Mouse (Mus musculus) adrenal gland, postnatal 36 days (tissue): Measurements from ENCODE around the gene Gm17545. TPM values are rescaled to one million over a fixed set of nuclear protein-coding genes. Genes with fewer than 3 reads are reported as not detected.
A peak's percentile ranks its signal among the peaks of the same experiment; 100 is the strongest.
"Not testable (repeated sequence)": the region's sequence is repeated elsewhere in the genome, so short reads cannot be mapped to it uniquely, and the experiment has no call there.

Experiments
- DNase-seq, 2 experiments: peaks; one replicate each; pipeline ENCODE4 v3.0.0; 2021; ENCODE audit warnings: mixed read lengths in 1 of 2
- long read RNA-seq, 2 experiments: library from polyadenylated mRNA; stranded (forward); transcript quantifications; one replicate each; pipeline ENCODE4 v2.0.0; 2021; ENCODE audit warnings: borderline sequencing depth in 2 of 2
- total RNA-seq, 2 experiments: library from RNA; stranded (reverse); gene quantifications; 2 replicates each; pipeline ENCODE4 v1.2.3; 2021

Gene Gm17545
- total RNA-seq = not detected
- long read RNA-seq, experiment 1, partial matches to known transcripts = 0 of 1 reads
- long read RNA-seq, experiment 1, other reads (novel, unspliced or antisense) = 1 of 1 reads
- long read RNA-seq, experiment 2 = 0 reads

DNA sequence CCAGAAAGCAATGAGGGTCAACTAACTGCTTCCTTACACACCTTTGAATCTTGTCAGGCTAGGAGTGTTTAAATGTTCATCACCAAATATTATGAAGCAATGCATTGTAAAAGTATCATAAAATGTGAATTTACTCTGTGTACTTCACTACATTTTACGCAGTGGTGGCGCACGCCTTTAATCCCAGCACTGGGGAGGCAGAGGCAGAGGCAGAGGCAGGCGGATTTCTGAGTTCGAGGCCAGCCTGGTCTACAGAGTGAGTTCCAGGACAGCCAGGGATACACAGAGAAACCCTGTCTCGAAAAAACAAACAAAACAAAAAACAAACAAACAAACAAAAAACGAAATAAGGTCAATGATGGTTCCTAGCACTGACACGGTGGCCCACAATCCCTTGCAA is at the start of gene Gm17545:
Gm17545 (plus strand) TSS at position 301 of the 400 bp plus-strand sequence.
- not testable (repeated sequence) for DNase-seq

DNA sequence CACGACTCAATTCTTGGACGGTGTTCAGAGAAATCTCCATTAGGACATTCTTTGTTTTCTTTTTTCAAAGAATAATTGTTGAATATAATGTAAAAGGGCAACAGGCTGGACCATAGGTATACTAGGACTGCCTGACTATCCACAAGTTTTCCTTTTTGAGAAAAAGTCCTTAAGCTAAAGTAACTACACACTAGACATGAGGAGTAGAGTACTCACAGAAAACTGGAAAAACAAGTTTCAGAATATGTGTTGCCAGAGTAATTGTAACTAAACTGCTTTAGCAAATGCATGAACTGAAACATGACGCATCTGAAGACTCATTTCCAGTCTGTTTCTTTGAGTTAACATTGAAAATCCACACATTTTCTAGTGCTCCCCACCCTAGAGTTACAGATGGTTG is 48.7 kb upstream of the Gm17545 start:
- DNase-seq = no peak

DNA sequence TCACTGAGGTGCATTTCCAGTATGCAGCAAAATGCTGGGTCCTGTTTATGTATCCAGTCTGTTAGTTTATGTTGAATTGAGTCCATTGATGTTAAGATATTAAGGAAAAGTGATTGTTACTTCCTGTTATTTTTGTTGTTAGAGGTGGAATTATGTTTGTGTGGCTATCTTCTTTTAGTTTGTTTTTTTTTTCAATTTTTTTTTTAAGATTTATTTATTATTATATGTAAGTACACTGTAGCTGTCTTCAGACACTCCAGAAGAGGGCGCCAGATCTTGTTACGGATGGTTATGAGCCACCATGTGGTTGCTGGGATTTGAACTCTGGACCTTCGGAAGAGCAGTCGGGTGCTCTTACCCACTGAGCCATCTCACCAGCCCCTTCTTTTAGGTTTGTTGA is 46.5 kb upstream of the Gm17545 start:
- DNase-seq = not testable (repeated sequence)

- DNase-seq = peak; percentile 9 to 43
Observed at GRCm38 (mm10) chr9:22408344-22408743, 45.7 kb upstream of the Gm17545 start.

- DNase-seq = no peak
Observed at GRCm38 (mm10) chr9:22409501-22409900, 44.6 kb upstream of the Gm17545 start.

GRCm38 (mm10) chr9:22411002-22411857 is 42.9 kb upstream of the Gm17545 start, which contains the start of gene 9530077C05Rik:
Gene 9530077C05Rik, plus strand, starts transcription at chr9:22411513.
- DNase-seq = peak; percentile 96 to 98

- no peak for DNase-seq
Observed at GRCm38 (mm10) chr9:22416187-22416586, 37.9 kb upstream of the Gm17545 start.

GRCm38 (mm10) chr9:22417547-22417946 is 36.5 kb upstream of the Gm17545 start:
- DNase-seq = peak; percentile 30 to 35

DNA sequence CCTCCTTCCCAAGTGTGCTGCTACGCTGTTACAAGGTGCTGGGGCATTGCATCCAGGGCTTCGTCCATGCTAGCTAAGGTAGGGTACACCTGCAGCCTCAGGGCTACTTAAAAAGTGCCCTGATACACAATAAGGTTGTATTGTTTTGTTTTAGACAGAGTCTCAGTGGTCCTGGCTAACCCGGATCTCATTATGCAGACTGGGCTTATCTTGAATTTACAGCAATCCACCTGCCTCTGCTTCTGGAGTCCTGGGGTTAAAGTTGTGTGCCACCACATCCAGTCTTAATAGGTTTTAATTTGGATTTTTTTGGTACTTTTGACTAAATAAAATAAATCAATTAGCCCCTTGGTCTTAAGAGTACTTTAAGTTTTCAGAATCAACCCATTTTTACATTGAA is 34.2 kb upstream of the Gm17545 start:
- no peak for DNase-seq

GRCm38 (mm10) chr9:22420491-22420890 is 33.6 kb upstream of the Gm17545 start:
- no peak for DNase-seq

DNA sequence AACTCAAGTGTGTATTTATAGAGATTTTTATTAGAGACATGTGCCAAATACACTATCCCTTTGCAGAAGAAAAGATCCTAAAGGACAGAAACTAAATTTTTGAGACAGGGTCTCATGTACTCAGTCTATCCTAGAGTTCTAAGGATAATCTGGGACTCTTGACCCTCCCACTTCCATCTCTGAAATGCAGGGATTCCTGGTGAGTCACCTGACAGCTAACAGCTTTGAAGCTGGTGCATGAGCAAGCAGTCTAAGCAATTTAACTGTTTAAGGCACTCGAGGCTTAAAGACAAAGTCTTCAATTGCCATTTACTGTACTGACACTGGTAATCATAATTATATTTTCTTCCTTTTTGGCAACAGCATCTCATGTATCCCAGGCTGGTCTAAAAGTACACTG is 31.5 kb upstream of the Gm17545 start:
- DNase-seq = peak; percentile 10 to 32

GRCm38 (mm10) chr9:22423507-22423906 is 30.6 kb upstream of the Gm17545 start:
- no peak for DNase-seq

DNA sequence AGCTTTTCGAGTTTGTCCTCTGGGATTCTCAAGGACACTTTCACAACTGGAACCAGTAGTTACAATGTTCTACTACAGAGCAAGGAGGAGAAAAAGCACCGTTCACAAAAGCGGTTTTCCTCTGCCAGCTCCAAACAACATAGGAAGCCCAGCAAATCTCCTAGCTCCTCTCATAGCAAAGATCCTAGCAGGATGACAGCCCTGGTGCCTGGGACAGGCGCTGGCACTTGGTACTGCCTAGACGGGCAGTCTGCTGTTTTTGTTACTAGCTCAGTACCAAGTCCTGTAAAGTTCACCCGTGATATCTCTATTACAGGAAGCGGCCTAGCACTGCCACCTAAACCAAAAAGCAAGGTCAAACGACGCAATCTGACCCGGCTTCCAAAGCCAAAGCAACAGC is 29.9 kb upstream of the Gm17545 start:
- peak; percentile 26 to 38 for DNase-seq

- no peak for DNase-seq
Observed at GRCm38 (mm10) chr9:22424719-22425118, 29.4 kb upstream of the Gm17545 start.

GRCm38 (mm10) chr9:22428028-22428665 is 25.9 kb upstream of the Gm17545 start:
- DNase-seq = no peak

DNA sequence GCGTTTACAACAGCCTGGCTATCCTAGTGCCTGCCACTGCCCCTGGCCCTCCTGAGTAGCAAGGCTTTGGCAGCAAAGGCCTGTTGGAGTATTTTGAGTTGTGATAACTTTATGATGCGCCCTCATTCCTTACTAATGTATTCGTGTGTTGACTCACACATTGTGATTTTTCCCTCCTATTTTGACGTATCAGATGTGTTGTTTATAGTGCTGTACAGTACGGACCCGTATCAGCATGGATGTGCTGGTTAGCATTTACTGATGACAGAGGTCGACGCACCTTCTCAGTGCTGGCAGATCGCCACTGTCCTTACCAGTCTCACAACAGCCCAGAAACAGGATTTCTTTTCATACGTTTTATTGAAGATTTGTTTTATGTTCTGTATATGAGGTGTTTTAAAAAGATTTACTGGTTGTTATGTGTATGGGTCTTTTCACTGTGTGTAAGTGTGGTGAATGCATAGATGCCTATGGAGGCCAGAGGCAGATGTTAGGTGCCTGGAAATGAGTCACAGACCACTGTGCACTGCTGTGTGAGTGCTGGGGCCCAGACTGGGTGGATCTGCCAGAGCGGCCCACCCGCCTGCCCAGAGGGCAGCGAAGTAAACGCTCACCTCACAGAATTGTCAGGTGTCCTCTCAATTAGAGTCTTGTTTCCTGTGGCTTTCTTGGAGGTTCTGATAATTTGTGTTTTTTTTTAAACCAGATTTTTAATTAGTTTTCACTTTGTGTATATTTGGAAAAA is 25.3 kb upstream of the Gm17545 start:
- no peak for DNase-seq

GRCm38 (mm10) chr9:22429533-22430241 is 24.4 kb upstream of the Gm17545 start:
- DNase-seq = peak; percentile 7 to 15

GRCm38 (mm10) chr9:22430315-22430840 is 23.7 kb upstream of the Gm17545 start:
- no peak for DNase-seq

DNA sequence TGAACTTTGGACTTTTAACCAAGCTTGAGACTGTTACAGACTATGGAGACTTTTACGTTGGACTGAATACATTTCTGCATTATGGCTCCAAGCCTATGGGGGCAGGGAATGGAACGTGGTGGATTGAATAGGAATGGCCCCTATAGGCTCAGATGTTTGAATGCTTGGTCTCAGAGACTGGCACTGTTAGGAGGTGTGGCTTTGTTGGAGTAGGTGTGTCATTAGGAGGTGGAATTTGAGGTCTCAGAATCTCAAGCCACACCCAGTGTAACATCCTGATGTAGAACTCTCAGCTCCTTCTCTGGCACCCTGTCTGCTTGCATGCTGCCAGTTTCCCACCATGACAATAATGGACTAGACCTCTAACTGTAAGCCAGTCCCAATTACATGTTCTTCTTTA is 20.9 kb upstream of the Gm17545 start:
- DNase-seq = no peak

DNA sequence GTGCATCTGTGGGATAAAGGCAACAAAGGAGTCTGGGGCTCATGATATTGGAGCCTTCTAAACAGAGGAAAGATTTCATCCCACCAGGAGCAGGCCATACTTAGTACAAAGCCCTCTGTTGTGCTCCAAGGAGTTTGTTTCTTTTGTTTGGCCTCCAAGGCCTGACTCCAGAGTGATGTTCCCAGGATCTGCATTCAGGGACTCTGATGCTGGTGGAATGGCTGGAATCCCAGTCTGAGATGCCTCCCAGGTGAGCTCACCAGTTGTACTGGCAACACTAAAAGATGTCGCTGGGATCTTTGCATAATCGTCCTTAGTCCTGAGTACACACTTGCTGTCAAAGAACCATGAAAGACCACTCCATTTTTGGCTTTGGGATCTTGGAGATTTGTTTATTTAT is 20.0 kb upstream of the Gm17545 start:
- no peak for DNase-seq

GRCm38 (mm10) chr9:22438826-22439225 is 15.3 kb upstream of the Gm17545 start:
- no peak for DNase-seq

DNA sequence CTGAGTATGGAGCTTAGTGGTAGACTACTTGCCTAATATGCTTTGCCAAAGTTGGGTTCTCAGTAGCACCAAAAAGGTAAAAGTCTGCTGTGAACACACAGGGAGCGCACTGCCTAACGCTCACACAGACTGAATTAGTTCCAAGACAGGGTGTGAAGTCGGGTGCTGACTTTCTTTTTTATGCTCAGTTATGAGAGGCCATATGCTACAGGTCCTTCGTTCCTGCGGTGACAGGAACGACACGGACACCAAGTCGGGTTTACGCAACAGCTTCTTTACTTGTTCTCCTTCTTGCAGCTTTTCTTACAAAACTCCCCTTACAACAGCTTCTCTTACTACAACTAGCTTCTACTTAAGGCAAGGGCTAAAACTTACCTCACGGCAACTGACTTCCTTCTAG is 10.9 kb upstream of the Gm17545 start:
- DNase-seq = no peak
